Mouse (Mus musculus): ENCODE data around the gene Hdhd5. TPM values are rescaled to one million over a fixed set of nuclear protein-coding genes. Genes with fewer than 3 reads are reported as not detected.

The Hdhd5 gene
- polyA plus RNA-seq, 1 experiment from 2014 or later: 5.9 TPM

GRCm38 (mm10) chr6:120462251-120462650 is 68.9 kb downstream of the Hdhd5 start:
- no peaks in the 10 kb centered on the region for H3K36me3 ChIP-seq (ENCODE audit: control insufficient read depth, insufficient read depth)
- no peak overlapping the region for H3K4me2 ChIP-seq (replicated peaks; ENCODE audit: low read depth)
- H3K27ac ChIP-seq (ENCODE audit: low read depth, low read length): no peak overlapping the region
- no peaks in the 10 kb centered on the region for H3K4me1 ChIP-seq (replicated peaks; ENCODE audit: control insufficient read depth, insufficient read depth, low read length)
- H3K9ac ChIP-seq (ENCODE audit: low read depth, low read length): no peak overlapping the region
- 46% methylated on average over 6 of the region's 6 CpGs for WGBS
- H3K4me3 ChIP-seq (ENCODE audit: low read depth, low read length): no peak overlapping the region
- no peak for TF ChIP-seq CTCF (IDR thresholded peaks at IDR 0.05; ENCODE audit: low read depth)
- H3K9me3 ChIP-seq (ENCODE audit: control insufficient read depth): no peaks in the 10 kb centered on the region
- no peak for ATAC-seq
- peaks cover 13% of the 10 kb centered on the region; the same call in 1 of the 2 replicates for H3K27me3 ChIP-seq (replicated peaks; ENCODE audit: control insufficient read depth, insufficient read depth, low read length)

DNA sequence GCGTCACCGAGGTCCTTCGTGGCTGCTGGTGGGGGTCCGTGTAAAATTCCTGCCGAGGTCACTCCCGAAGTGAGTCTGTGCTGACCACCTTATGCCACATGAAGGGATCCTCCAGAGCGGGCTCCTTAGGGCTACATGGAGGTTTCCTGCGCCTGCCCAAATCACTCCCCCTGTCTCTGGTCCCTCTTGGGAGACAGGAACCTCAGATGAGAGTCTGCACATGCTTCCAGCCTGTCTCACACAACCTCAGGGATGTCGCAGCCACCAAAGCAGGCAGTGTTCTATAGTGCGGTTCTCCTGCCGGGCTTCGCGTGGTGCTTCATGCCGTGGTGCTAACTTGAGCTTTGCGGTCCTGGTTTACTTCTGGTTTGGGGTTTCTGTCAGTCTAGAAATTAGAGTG is 69.9 kb downstream of the Hdhd5 start:
- Histone ChIP-seq H3K9ac (ENCODE audit: low read depth, low read length) (no peak overlapping the region), H3K4me1 (replicated peaks; ENCODE audit: control insufficient read depth, insufficient read depth, low read length) (no peaks in the 10 kb centered on the region), H3K27ac (ENCODE audit: low read depth, low read length) (no peak overlapping the region), H3K36me3 (ENCODE audit: control insufficient read depth, insufficient read depth) (no peaks in the 10 kb centered on the region), H3K4me3 (ENCODE audit: low read depth, low read length) (no peak overlapping the region), H3K27me3 (replicated peaks; ENCODE audit: control insufficient read depth, insufficient read depth, low read length) (peaks cover 13% of the 10 kb centered on the region; the same call in 1 of the 2 replicates), H3K9me3 (ENCODE audit: control insufficient read depth) (no peaks in the 10 kb centered on the region), H3K4me2 (replicated peaks; ENCODE audit: low read depth) (no peak overlapping the region)
- 71% methylated on average over 15 of the region's 15 CpGs for WGBS
- no peak for TF ChIP-seq CTCF (IDR thresholded peaks at IDR 0.05; ENCODE audit: low read depth)
- no peak for ATAC-seq

Other genes starting within 250 kb of the Hdhd5 start
- 0.18 and 0.34 TPM in 2 replicates for gene D330020A13Rik, start 237.0 kb downstream of the Hdhd5 start, polyA plus RNA-seq (2015; fragmentation: Nextera tagmentation; extraction: Ambion mirVana)
- gene B4galnt3, start 236.8 kb downstream of the Hdhd5 start, polyA plus RNA-seq (2015; fragmentation: Nextera tagmentation; extraction: Ambion mirVana): 0.95 and 1.1 TPM in 2 replicates
- 20.2 and 23.2 TPM in 2 replicates for gene Kdm5a, start 167.2 kb downstream of the Hdhd5 start, polyA plus RNA-seq (2015; fragmentation: Nextera tagmentation; extraction: Ambion mirVana)
- gene Ccdc77, start 166.9 kb downstream of the Hdhd5 start, polyA plus RNA-seq (2015; fragmentation: Nextera tagmentation; extraction: Ambion mirVana): 7.2 and 9.9 TPM in 2 replicates
- 4.1 and 4.8 TPM in 2 replicates for gene Il17ra, start 68.1 kb downstream of the Hdhd5 start, polyA plus RNA-seq (2015; fragmentation: Nextera tagmentation; extraction: Ambion mirVana)
- gene Tmem121b, start 37.5 kb downstream of the Hdhd5 start, polyA plus RNA-seq (2015; fragmentation: Nextera tagmentation; extraction: Ambion mirVana): 0.03 and 0.05 TPM in 2 replicates
- 0.13 and 0.26 TPM in 2 replicates for gene Cecr2, start 135.1 kb upstream of the Hdhd5 start, polyA plus RNA-seq (2015; fragmentation: Nextera tagmentation; extraction: Ambion mirVana)
- gene Slc25a18, start 242.3 kb upstream of the Hdhd5 start, polyA plus RNA-seq (2015; fragmentation: Nextera tagmentation; extraction: Ambion mirVana): not detected in 2 replicates